Mouse (Mus musculus): ENCODE measurements at regions not wholly inside any gene's neighbourhood (a gene's known extent, or its start where the extent isn't known, plus 50 kb on each side); places are given as distances from the start of the nearest gene placed in this dataset.

GRCm38 (mm10) chr12:45977691-45978414, 840.9 kb downstream of the Nova1 start:
- ATAC-seq (ENCODE audit: low FRiP score) = no peak
- H3K4me1 ChIP-seq = no peaks in the 10 kb centered on the region
- no peak overlapping the region for H3K4me2 ChIP-seq
- H3K36me3 ChIP-seq (replicated peaks) = no peaks in the 10 kb centered on the region
- no peaks in the 10 kb centered on the region for H3K9me3 ChIP-seq
- H3K27ac ChIP-seq = no peak overlapping the region
- no peak overlapping the region for H3K9ac ChIP-seq
- no peaks in the 10 kb centered on the region for H3K27me3 ChIP-seq
- H3K4me3 ChIP-seq (replicated peaks) = no peak overlapping the region

DNA sequence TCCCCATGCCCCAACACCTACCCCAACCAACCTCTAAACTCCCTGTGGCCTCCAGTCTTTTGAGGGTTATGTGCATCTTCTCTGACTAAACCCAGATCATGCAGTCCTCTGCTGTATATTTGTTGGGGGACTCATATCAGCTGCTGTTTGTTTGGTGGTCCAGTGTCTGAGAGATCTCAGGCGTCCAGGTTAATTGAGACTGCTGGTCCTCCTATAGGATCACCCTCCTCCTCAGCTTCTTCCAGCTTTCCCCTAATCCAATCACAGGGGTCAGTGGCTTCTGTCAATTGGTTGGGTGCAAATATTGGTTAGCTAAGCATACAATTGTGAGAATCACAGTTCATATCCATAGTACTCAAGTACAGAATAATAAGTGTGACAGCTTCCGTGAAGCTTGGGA, 842.9 kb downstream of the Nova1 start:
- no peak for ATAC-seq (ENCODE audit: low FRiP score)
- H3K4me1 ChIP-seq = no peaks in the 10 kb centered on the region
- WGBS = 43% methylated on average over 2 of the region's 2 CpGs
- no peak overlapping the region for H3K9ac ChIP-seq
- no peak overlapping the region for H3K27ac ChIP-seq
- H3K27me3 ChIP-seq = no peaks in the 10 kb centered on the region
- no peak overlapping the region for H3K4me2 ChIP-seq
- H3K4me3 ChIP-seq (replicated peaks) = no peak overlapping the region
- H3K36me3 ChIP-seq (replicated peaks) = no peaks in the 10 kb centered on the region
- H3K9me3 ChIP-seq = no peaks in the 10 kb centered on the region

- Histone ChIP-seq H3K9ac (no peak overlapping the region), H3K27ac (no peak overlapping the region), H3K4me3 (replicated peaks) (no peak overlapping the region), H3K4me1 (no peaks in the 10 kb centered on the region), H3K4me2 (no peak overlapping the region), H3K9me3 (no peaks in the 10 kb centered on the region), H3K27me3 (no peaks in the 10 kb centered on the region), H3K36me3 (replicated peaks) (no peaks in the 10 kb centered on the region)
- WGBS = 57% methylated on average over 2 of the region's 2 CpGs
- ATAC-seq (ENCODE audit: low FRiP score) = no peak
Observed at GRCm38 (mm10) chr12:45970472-45970871, 848.3 kb downstream of the Nova1 start.

GRCm38 (mm10) chr12:45969881-45970280, 848.8 kb downstream of the Nova1 start:
- 80% methylated on average over 1 of the region's 1 CpGs for WGBS
- no peak for ATAC-seq (ENCODE audit: low FRiP score)
- H3K27ac ChIP-seq = no peak overlapping the region

DNA sequence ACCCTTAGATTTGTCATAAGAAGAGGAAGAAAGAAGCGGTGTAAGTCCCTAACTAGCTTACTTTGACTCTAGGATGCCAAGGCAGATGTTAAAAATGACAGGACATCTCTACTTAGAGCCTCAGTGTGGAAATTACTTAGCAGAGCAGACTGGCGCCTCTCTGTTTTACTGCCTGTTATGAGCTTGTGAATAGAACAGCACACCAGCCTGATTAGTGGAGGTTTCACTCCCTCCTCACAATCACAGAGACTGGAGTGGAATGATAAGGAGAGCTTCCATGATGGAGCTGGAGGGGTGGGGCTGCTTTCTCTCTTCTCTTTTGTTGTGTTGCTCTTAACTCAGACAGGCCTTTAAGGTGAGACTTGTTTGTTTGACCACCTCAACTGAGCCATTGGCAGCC, 871.8 kb downstream of the Nova1 start:
- no peak for ATAC-seq (ENCODE audit: low FRiP score)
- H3K9me3 ChIP-seq = no peaks in the 10 kb centered on the region
- 76% methylated on average over 2 of the region's 2 CpGs for WGBS

More at GRCm38 (mm10) chr12:45969881-45970280, 848.8 kb downstream of the Nova1 start:
- Histone ChIP-seq H3K36me3 (replicated peaks) (no peaks in the 10 kb centered on the region), H3K4me2 (no peak overlapping the region), H3K27me3 (no peaks in the 10 kb centered on the region), H3K9ac (no peak overlapping the region), H3K9me3 (no peaks in the 10 kb centered on the region), H3K4me1 (no peaks in the 10 kb centered on the region), H3K4me3 (replicated peaks) (no peak overlapping the region)

GRCm38 (mm10) chr12:45944464-45944863, 870.0 kb upstream of the Stxbp6 start:
- 40% methylated on average over 2 of the region's 2 CpGs for WGBS
- Histone ChIP-seq H3K27me3 (no peaks in the 10 kb centered on the region), H3K4me1 (no peaks in the 10 kb centered on the region), H3K4me2 (no peak overlapping the region), H3K27ac (no peak overlapping the region), H3K9me3 (no peaks in the 10 kb centered on the region), H3K36me3 (replicated peaks) (no peaks in the 10 kb centered on the region), H3K4me3 (replicated peaks) (no peak overlapping the region), H3K9ac (no peak overlapping the region)
- no peak for ATAC-seq (ENCODE audit: low FRiP score)

More for the DNA sequence above, 871.8 kb downstream of the Nova1 start:
- no peaks in the 10 kb centered on the region for H3K36me3 ChIP-seq (replicated peaks)
- no peak overlapping the region for H3K9ac ChIP-seq
- no peak overlapping the region for H3K27ac ChIP-seq
- H3K4me2 ChIP-seq = no peak overlapping the region
- no peaks in the 10 kb centered on the region for H3K27me3 ChIP-seq
- H3K4me3 ChIP-seq (replicated peaks) = no peak overlapping the region
- H3K4me1 ChIP-seq = no peaks in the 10 kb centered on the region

DNA sequence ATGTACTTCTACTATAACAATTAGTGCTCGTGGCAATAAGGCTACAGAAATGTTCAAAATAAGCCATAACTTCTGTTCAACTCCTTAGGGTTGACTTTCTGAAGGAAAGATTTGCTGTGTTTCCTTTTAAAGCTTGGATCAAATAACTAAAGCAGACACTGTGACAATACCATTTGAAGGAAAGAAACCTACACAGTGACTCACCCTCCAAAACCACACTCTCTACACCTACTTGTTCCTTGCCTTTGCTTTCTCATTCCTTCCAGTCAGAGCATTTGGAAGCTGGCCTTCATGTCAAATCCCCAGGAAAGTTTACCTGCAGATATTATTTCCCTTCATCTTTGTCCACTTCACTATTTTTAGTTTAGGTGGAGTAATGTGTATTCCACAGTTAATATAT, 867.9 kb upstream of the Stxbp6 start:
- Histone ChIP-seq H3K27me3 (no peaks in the 10 kb centered on the region), H3K9me3 (no peaks in the 10 kb centered on the region), H3K4me3 (replicated peaks) (no peak overlapping the region), H3K36me3 (replicated peaks) (no peaks in the 10 kb centered on the region), H3K4me1 (no peaks in the 10 kb centered on the region), H3K27ac (no peak overlapping the region), H3K4me2 (no peak overlapping the region), H3K9ac (no peak overlapping the region)
- 75% methylated on average over 1 of the region's 1 CpGs for WGBS
- ATAC-seq (ENCODE audit: low FRiP score) = no peak

GRCm38 (mm10) chr12:45933388-45933787, 858.9 kb upstream of the Stxbp6 start:
- H3K9me3 ChIP-seq = no peaks in the 10 kb centered on the region
- no peak for ATAC-seq (ENCODE audit: low FRiP score)

DNA sequence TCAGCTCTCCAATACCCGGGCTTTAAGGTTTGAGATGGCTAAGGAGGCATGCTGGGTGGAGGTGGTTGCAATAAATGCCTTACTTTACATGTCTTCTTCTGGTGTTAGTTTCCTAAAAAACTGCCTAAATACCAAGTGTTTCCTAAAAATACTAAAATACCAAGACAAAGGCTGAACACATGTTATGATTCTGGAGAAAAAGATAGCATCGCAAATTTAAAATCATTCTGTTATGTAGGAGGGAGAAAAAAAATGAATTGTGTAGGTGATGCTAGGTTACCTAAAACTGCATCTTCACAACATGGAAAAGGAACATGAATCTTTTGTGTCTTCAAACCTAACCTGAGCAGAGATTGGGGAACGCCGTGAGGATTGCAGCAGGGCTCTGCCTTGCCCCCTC, 857.7 kb upstream of the Stxbp6 start:
- no peak overlapping the region for H3K9ac ChIP-seq
- H3K27me3 ChIP-seq = no peaks in the 10 kb centered on the region
- ATAC-seq (ENCODE audit: low FRiP score) = no peak
- H3K4me1 ChIP-seq = peaks cover 3% of the 10 kb centered on the region; the same call in 1 of the 2 replicates
- 82% methylated on average over 4 of the region's 4 CpGs for WGBS
- H3K36me3 ChIP-seq (replicated peaks) = no peaks in the 10 kb centered on the region
- no peak overlapping the region for H3K4me2 ChIP-seq
- H3K9me3 ChIP-seq = no peaks in the 10 kb centered on the region
- no peak overlapping the region for H3K4me3 ChIP-seq (replicated peaks)
- no peak overlapping the region for H3K27ac ChIP-seq

More at GRCm38 (mm10) chr12:45933388-45933787, 858.9 kb upstream of the Stxbp6 start:
- Histone ChIP-seq H3K27me3 (no peaks in the 10 kb centered on the region), H3K27ac (no peak overlapping the region), H3K4me1 (peaks cover 3% of the 10 kb centered on the region; the same call in 1 of the 2 replicates), H3K9ac (no peak overlapping the region), H3K36me3 (replicated peaks) (no peaks in the 10 kb centered on the region), H3K4me3 (replicated peaks) (no peak overlapping the region), H3K4me2 (no peak overlapping the region)
- WGBS = 79% methylated on average over 2 of the region's 2 CpGs

DNA sequence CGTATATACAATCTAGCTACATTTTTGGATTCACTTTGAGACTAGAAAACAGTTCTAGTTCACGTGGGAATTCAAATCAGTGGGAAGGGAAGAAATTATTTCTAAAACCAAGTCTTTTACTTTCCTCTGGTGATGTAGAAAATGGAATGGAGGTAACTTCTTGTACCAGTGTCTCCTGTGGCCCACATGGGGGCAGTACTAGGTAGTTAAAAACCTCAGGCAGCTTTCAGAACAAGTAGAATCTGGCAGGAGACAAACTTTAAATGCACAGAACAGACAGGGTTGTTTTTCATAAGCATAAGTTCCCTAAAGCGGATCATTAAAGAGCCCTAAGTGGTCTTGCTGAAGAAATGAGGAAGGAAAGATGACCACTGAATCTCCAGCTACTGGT, 855.2 kb upstream of the Stxbp6 start:
- H3K4me1 ChIP-seq = peaks cover 3% of the 10 kb centered on the region; the same call in 1 of the 2 replicates
- no peaks in the 10 kb centered on the region for H3K36me3 ChIP-seq (replicated peaks)
- no peaks in the 10 kb centered on the region for H3K9me3 ChIP-seq
- 49% methylated on average over 3 of the region's 3 CpGs for WGBS
- no peak overlapping the region for H3K27ac ChIP-seq
- H3K27me3 ChIP-seq = no peaks in the 10 kb centered on the region
- no peak overlapping the region for H3K4me2 ChIP-seq
- H3K4me3 ChIP-seq (replicated peaks) = no peak overlapping the region
- ATAC-seq (ENCODE audit: low FRiP score) = peak; percentile 74
- H3K9ac ChIP-seq = no peak overlapping the region

GRCm38 (mm10) chr12:45929001-45929759, 854.7 kb upstream of the Stxbp6 start:
- H3K4me2 ChIP-seq = no peak overlapping the region
- WGBS = 76% methylated on average over 7 of the region's 7 CpGs
- peaks cover 3% of the 10 kb centered on the region; the same call in 1 of the 2 replicates for H3K4me1 ChIP-seq
- H3K4me3 ChIP-seq (replicated peaks) = no peak overlapping the region
- no peak overlapping the region for H3K9ac ChIP-seq
- no peaks in the 10 kb centered on the region for H3K9me3 ChIP-seq
- H3K36me3 ChIP-seq (replicated peaks) = no peaks in the 10 kb centered on the region
- no peaks in the 10 kb centered on the region for H3K27me3 ChIP-seq
- 0 out of 2 replicates have a peak overlapping the region, but pooled peaks have one; percentile 26 for H3K27ac ChIP-seq
- peak; percentile 86 for ATAC-seq (ENCODE audit: low FRiP score)
